Mouse (Mus musculus) midbrain, embryonic 12.5 days (tissue): ENCODE measurements at regions not wholly inside any gene's neighbourhood (a gene's known extent, or its start where the extent isn't known, plus 50 kb on each side); places are given as distances from the start of the nearest gene placed in this dataset.
A peak's percentile ranks its signal among the peaks of the same experiment; 100 is the strongest.

Experiments used
- ATAC-seq: fragments of 200-750 bp; cut with Nextera tagmentation; 2 replicates; pipeline ENCODE4 v1.8.0; 2017; ENCODE audit warnings: low read depth, moderate TSS enrichment, moderate library complexity; ENCODE audit not compliant: low FRiP score
- H3K27ac ChIP-seq: fragments of 300-500 bp; sonication (generic); replicated peaks from 2 replicates; pipeline ENCODE4 v1.5.1; 2016; ENCODE audit warnings: mild to moderate bottlenecking
- H3K27me3 ChIP-seq: fragments of 300-500 bp; sonication (generic); 2 replicates; pipeline ENCODE4 v1.6.1; 2016; ENCODE audit warnings: mild to moderate bottlenecking
- H3K36me3 ChIP-seq: fragments of 300-500 bp; sonication (generic); 2 replicates; pipeline ENCODE4 v1.6.1; 2016
- H3K4me1 ChIP-seq: fragments of 300-500 bp; sonication (generic); 2 replicates; pipeline ENCODE4 v1.6.1; 2016
- H3K4me2 ChIP-seq: fragments of 300-500 bp; sonication (generic); replicated peaks from 2 replicates; pipeline ENCODE4 v1.6.1; 2016; ENCODE audit warnings: mild to moderate bottlenecking, moderate library complexity
- H3K4me3 ChIP-seq: fragments of 300-500 bp; sonication (generic); 2 replicates; pipeline ENCODE4 v1.5.1; 2016; ENCODE audit warnings: mild to moderate bottlenecking
- H3K9ac ChIP-seq: fragments of 300-500 bp; sonication (generic); replicated peaks from 2 replicates; pipeline ENCODE4 v1.6.1; 2016; ENCODE audit warnings: mild to moderate bottlenecking, moderate library complexity
- H3K9me3 ChIP-seq: fragments of 300-500 bp; sonication (generic); 2 replicates; pipeline ENCODE4 v1.6.1; 2016; ENCODE audit warnings: mild to moderate bottlenecking
- WGBS: fragments of 180-500 bp; shearing (Covaris S2); methylation state at CpG from one replicate; pipeline ENCODE4 v1.1.7; 2016; 5-methylcytosine and 5-hydroxymethylcytosine counted together

DNA sequence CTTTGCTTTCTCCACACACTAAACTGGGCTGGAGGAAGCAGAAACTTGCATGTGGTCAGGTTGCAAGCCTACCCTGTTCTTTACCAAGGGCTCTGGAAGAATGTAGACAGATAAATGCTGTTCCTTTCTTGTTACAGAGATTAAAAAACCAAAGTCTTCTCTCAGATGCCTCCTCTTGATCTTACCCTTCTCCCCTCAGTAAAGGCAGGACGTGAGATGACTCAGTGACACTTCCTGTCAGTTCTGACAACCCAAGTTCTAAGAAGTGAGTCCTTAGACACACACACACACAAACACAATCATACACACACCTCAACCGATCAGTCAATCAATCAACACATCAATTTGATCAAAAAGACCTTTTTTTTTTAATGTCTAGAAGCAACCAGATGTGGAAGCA lies 168.8 kb upstream of the Atp2b1 start:
- WGBS, result 80% methylated on average over 2 of the region's 2 CpGs
- H3K4me3 ChIP-seq, result no peak overlapping the region

DNA sequence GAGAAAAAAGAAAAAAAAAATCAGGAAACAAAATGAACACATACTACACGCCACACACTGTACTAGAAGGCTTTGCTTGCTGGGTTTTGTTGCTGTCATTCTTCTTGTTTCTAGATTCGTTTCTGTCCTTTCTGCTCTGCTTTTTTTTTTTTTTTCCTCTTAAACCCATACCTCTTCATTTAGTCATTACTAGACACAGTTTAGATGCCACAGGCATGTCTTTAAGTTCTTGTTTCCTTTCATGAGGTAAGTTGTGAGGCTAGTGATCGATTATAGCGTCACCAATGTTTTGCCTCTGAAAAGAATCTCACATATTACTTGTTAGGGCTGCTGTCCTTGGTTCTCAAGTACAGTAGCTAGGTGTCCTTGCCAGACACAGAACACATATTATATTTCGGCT lies 168.3 kb upstream of the Atp2b1 start:
- H3K4me2 ChIP-seq, result no peak overlapping the region
- H3K27me3 ChIP-seq, result no peaks in the 10 kb centered on the region
- no peak overlapping the region for H3K9ac ChIP-seq
- WGBS, result 85% methylated on average over 5 of the region's 5 CpGs
- peaks cover 9% of the 10 kb centered on the region for H3K4me1 ChIP-seq
- no peak overlapping the region for H3K27ac ChIP-seq
- H3K9me3 ChIP-seq, result no peaks in the 10 kb centered on the region
- no peak for ATAC-seq
- H3K4me3 ChIP-seq, result no peak overlapping the region
- H3K36me3 ChIP-seq, result no peaks in the 10 kb centered on the region

More for the DNA sequence above, 168.8 kb upstream of the Atp2b1 start:
- Histone ChIP-seq H3K4me2 (no peak overlapping the region), H3K27me3 (no peaks in the 10 kb centered on the region), H3K9ac (no peak overlapping the region), H3K27ac (no peak overlapping the region), H3K4me1 (peaks cover 9% of the 10 kb centered on the region), H3K36me3 (no peaks in the 10 kb centered on the region), H3K9me3 (no peaks in the 10 kb centered on the region)
- no peak for ATAC-seq

DNA sequence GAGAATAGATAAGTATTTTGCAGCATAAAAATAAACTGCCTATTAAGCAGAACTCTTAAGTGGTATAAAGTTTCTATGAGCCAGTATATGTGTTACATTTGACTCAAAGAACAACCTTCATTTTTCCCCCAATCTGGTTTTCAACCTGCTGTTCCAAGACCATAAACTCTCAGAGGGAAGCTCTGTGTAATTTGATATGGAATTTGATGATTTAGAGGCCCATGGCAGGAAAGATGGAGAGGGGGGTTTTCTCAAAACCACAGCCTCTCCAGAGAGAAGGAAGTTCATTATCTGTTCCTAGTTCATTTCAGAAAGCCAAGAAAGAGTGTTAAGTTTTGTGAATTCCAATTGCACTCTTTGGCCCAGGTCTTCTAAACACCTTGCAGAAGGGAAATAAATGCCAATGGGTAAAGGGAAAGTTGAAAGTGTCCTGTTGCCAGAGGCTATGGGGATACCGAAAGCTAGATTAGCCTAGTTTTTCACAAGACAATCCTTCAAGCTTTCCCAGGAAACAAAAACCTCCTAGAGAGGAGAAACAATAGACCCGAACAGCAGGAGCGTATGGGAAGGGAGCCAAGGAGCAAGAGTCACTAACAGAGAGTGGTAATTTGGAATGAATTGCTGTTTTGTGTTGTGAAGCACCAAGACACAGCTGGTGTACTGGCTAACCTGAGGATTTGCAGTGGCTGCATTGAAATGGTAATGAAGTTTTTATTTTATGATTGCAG lies 165.2 kb upstream of the Atp2b1 start:
- 4% methylated on average over 3 of the region's 3 CpGs for WGBS

DNA sequence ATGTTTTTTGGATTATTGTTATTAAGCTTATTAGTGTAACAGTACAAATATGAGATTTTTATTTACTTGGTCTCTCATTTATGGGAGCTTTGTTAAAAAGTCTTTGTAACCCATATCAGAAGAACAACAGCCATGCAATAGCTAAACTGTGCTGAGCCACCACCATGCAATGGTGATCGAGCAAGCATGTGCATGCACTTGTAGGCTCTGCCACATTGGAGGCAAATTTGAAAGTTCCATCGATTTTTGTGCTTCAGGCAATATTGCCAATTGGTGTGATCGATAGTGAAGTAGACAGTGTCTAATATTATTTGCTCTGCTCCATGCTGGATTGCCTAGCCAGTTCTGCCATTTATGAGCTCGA lies 164.6 kb upstream of the Atp2b1 start:
- Histone ChIP-seq H3K4me3 (no peak overlapping the region), H3K9me3 (no peaks in the 10 kb centered on the region), H3K27me3 (no peaks in the 10 kb centered on the region), H3K4me1 (peaks cover 13% of the 10 kb centered on the region), H3K27ac (no peak overlapping the region), H3K9ac (no peak overlapping the region), H3K36me3 (no peaks in the 10 kb centered on the region), H3K4me2 (no peak overlapping the region)
- 55% methylated on average over 4 of the region's 4 CpGs for WGBS
- peak; percentile 57; the same call in 1 of the 2 replicates for ATAC-seq

More for the DNA sequence above, 165.2 kb upstream of the Atp2b1 start:
- Histone ChIP-seq H3K27me3 (no peaks in the 10 kb centered on the region), H3K9ac (no peak overlapping the region), H3K4me3 (no peak overlapping the region), H3K4me1 (peaks cover 13% of the 10 kb centered on the region), H3K36me3 (no peaks in the 10 kb centered on the region), H3K4me2 (no peak overlapping the region), H3K9me3 (no peaks in the 10 kb centered on the region), H3K27ac (no peak overlapping the region)
- peak; percentile 65 for ATAC-seq

DNA sequence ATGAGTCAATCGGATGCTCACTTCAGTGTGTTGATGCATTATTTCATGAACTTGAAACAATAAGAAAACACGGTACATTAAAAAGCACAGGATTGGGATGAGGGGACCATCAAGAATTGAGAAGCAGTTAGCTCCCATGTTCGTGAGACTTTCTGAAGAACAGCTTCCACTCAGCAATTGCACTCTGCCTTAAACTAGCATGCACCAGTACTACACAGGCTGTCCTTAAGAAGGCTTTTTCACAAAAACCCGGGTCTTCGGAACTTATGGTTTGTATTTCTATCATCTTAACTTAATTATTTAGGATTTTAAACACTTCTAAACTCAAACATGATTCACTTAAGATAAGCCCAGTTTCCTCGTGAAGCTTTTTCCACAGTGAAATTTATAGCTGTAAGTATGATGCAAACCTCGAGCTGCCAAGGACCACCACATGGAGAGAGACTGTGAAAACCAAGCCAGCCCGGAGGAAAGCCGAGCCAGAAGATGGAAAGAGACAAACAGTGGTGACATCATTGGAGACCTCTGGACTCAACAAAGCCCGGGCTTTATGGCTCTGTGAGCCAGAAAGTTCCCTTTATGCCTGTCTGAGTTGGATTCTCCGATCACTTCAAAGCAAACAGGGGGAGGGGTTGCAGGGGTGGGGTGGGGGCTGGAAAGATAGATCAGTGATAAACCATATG lies 162.7 kb upstream of the Atp2b1 start:
- H3K4me3 ChIP-seq, result no peak overlapping the region
- H3K36me3 ChIP-seq, result no peaks in the 10 kb centered on the region
- H3K27ac ChIP-seq, result no peak overlapping the region
- H3K4me1 ChIP-seq, result peaks cover 13% of the 10 kb centered on the region
- no peak overlapping the region for H3K9ac ChIP-seq
- no peaks in the 10 kb centered on the region for H3K9me3 ChIP-seq
- H3K27me3 ChIP-seq, result no peaks in the 10 kb centered on the region
- 59% methylated on average over 11 of the region's 11 CpGs for WGBS
- ATAC-seq, result no peak
- H3K4me2 ChIP-seq, result no peak overlapping the region

DNA sequence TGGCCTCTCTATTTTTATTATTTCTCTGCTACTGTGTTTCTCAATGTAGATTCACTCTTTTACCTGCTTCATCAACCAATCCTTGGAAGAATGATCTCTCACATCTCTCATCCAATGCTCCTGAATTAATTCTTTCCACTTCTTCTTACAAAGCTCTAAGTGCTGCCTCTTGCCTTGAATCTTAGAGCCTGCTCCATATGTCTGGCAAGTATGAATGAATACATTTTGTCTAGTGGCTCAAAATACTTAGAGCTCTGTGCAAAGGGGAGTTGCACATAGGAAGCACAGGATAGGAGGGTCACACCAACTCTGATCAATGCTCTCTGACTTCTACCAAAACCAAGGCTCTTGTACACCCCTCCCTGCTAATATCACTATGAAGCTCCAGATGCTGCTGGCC lies 153.1 kb upstream of the Atp2b1 start:
- ATAC-seq, result no peak
- H3K4me2 ChIP-seq, result no peak overlapping the region
- no peak overlapping the region for H3K4me3 ChIP-seq
- H3K9ac ChIP-seq, result no peak overlapping the region
- H3K27ac ChIP-seq, result no peak overlapping the region
- H3K27me3 ChIP-seq, result no peaks in the 10 kb centered on the region
- H3K36me3 ChIP-seq, result no peaks in the 10 kb centered on the region
- H3K9me3 ChIP-seq, result no peaks in the 10 kb centered on the region
- no peaks in the 10 kb centered on the region for H3K4me1 ChIP-seq

DNA sequence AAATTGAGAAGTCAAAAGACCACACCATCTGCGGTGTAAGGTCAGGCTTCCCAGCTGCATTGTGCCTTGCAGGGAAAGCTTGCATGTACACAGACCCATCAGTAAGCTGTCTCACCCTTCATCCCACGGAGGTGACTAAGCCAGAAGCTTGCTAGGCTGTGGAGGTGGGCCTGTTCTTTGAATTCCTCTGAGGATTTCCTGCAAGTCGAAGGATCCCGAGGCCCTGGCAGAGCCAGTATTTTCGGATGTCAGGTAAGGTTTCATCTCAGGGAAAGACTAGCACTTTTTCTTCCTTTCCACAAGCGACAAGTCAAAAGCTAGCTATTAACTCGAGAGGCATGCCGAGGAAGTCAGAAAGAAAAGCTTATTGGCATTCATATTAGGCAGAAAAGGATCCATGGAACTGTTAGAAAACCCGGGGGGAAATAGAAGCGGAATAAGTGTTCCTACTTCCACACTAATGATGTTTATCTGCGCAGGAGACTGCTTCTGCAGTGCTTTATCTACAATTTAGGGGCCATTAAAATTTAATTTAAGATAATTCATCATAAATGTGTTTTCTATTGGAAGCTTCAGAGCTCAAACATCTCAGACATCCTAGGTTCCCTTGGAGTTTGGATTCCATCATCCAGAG lies 148.3 kb upstream of the Atp2b1 start:
- H3K9ac ChIP-seq, result no peak overlapping the region
- ATAC-seq, result no peak
- no peaks in the 10 kb centered on the region for H3K4me1 ChIP-seq
- no peaks in the 10 kb centered on the region for H3K9me3 ChIP-seq
- 74% methylated on average over 11 of the region's 11 CpGs for WGBS
- no peak overlapping the region for H3K4me3 ChIP-seq
- H3K4me2 ChIP-seq, result no peak overlapping the region
- no peaks in the 10 kb centered on the region for H3K36me3 ChIP-seq
- no peak overlapping the region for H3K27ac ChIP-seq
- H3K27me3 ChIP-seq, result no peaks in the 10 kb centered on the region

DNA sequence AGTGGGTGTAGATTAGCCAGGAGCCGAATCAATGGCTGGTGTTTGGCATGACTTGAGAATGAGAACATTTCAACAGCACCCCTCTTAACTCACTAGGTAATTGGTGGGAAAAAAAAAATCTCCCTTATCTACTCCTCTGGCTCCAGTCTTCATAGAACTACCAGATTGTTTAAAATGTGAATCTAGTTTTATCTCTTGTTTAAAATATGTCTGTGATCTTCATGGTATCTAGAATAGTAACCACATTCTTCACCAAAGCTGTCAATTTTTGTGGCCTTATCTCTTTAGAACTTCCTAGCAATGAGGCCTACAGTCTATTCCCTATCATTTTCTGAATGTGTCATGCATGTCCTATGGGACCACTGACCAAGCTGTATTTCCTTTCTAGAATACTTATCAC lies 134.4 kb upstream of the Atp2b1 start:
- Histone ChIP-seq H3K4me1 (no peaks in the 10 kb centered on the region), H3K27ac (no peak overlapping the region), H3K4me3 (no peak overlapping the region), H3K9ac (no peak overlapping the region), H3K27me3 (no peaks in the 10 kb centered on the region), H3K4me2 (no peak overlapping the region), H3K36me3 (no peaks in the 10 kb centered on the region), H3K9me3 (no peaks in the 10 kb centered on the region)
- WGBS, result 94% methylated on average over 1 of the region's 1 CpGs
- no peak for ATAC-seq

DNA sequence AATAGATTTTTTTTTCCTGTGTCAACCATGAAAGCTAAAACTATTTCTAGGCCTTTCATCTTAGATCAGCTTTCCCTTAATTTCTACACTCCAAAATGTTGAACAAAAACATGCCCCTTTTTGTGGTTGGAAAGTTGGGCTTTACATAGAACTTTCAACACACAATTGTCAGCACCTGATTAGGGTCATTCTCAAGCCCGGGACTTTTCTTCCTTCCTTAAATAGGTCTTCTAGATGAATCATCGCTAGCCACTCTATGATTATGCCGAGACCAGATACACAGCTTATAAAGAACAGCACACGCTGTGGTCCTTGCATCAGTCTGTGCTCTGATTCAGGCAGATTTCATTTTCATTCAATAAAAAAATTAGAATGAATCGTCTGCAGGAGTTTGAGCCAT lies 133.3 kb upstream of the Atp2b1 start:
- Histone ChIP-seq H3K36me3 (no peaks in the 10 kb centered on the region), H3K9me3 (no peaks in the 10 kb centered on the region), H3K4me1 (no peaks in the 10 kb centered on the region), H3K27ac (no peak overlapping the region), H3K9ac (no peak overlapping the region), H3K4me3 (no peak overlapping the region), H3K4me2 (no peak overlapping the region), H3K27me3 (no peaks in the 10 kb centered on the region)
- WGBS, result 91% methylated on average over 5 of the region's 5 CpGs
- no peak for ATAC-seq

DNA sequence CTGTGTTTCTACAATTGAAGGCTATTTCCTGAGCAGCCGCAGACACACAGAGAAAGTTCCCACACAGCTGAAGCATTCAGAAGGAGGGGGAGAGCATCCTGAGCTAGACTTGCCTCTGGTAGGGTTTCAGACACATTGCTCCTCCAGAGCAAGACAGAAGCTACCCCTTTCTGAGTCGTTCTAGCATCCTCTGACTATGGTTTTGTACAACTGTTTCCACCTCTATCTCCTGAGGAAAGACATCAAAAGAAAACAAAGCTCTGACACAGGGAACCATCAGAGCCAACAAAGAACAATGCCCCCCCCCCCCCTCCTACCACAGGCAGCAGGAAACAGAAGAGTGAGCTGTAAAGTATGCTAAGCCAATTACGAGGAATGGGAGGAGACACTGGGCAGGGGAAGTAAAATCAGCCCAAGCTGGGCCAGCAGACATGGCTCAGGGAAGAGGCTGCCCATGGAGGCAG lies 132.3 kb upstream of the Atp2b1 start:
- Histone ChIP-seq H3K27me3 (no peaks in the 10 kb centered on the region), H3K36me3 (no peaks in the 10 kb centered on the region), H3K4me1 (no peaks in the 10 kb centered on the region), H3K4me3 (no peak overlapping the region), H3K27ac (no peak overlapping the region), H3K4me2 (no peak overlapping the region), H3K9me3 (no peaks in the 10 kb centered on the region), H3K9ac (no peak overlapping the region)
- ATAC-seq, result peak; percentile 58; the same call in 1 of the 2 replicates
- WGBS, result 24% methylated on average over 3 of the region's 3 CpGs

DNA sequence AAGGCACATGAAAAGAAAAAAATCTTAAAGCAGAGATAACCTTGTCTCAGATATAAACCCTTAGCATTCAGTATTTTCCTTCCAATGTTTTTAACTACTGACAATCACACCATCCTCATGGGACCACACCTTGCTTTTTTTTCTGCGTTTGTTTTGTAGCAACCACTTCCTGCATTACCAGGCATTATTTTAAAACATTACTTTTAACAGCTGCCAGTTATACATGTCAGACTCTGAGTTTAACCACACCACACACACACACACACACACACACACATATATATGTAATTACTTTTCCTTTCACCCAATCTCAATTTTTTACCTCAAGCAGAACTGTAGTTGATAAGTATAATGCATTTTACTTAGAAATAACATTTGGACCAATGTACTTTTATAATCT lies 128.8 kb upstream of the Atp2b1 start:
- H3K4me3 ChIP-seq, result no peak overlapping the region
- no peak overlapping the region for H3K4me2 ChIP-seq
- no peaks in the 10 kb centered on the region for H3K36me3 ChIP-seq
- ATAC-seq, result no peak
- no peak overlapping the region for H3K27ac ChIP-seq
- no peaks in the 10 kb centered on the region for H3K9me3 ChIP-seq
- no peaks in the 10 kb centered on the region for H3K4me1 ChIP-seq
- H3K27me3 ChIP-seq, result no peaks in the 10 kb centered on the region
- WGBS, result 89% methylated on average over 1 of the region's 1 CpGs
- no peak overlapping the region for H3K9ac ChIP-seq

DNA sequence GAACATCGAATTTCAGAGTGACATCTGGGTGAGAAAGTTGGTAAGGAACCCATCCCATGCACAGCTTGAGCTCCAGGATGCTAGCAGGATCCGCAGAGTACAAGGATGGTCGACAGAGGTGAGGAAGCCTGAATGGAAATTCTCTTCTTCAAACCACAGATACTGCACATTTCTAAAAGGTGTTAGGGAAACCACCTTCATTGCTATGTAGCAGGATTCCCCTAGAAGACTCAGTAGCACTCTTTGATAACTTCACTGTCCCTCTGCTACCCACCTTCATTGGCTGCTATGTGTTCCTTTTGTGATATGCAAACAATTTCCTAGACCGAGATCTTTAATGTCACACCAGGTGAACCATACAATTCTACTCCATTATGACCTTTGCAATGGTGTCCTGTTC lies 128.1 kb upstream of the Atp2b1 start:
- Histone ChIP-seq H3K4me1 (no peaks in the 10 kb centered on the region), H3K9ac (no peak overlapping the region), H3K27ac (no peak overlapping the region), H3K27me3 (no peaks in the 10 kb centered on the region), H3K9me3 (no peaks in the 10 kb centered on the region), H3K4me3 (no peak overlapping the region), H3K4me2 (no peak overlapping the region), H3K36me3 (no peaks in the 10 kb centered on the region)
- WGBS, result 86% methylated on average over 4 of the region's 4 CpGs
- no peak for ATAC-seq
